Mouse (Mus musculus) heart, postnatal 0 days (tissue): ENCODE measurements at regions not wholly inside any gene's neighbourhood (a gene's known extent, or its start where the extent isn't known, plus 50 kb on each side); places are given as distances from the start of the nearest gene placed in this dataset.

Experiments
- ATAC-seq: fragments of 200-750 bp; cut with Nextera tagmentation; 2 replicates; pipeline ENCODE4 v1.8.0; 2017; ENCODE audit warnings: low read depth, moderate number of reproducible peaks, moderate library complexity; ENCODE audit not compliant: insufficient read depth
- DNase-seq: peaks from one replicate; pipeline ENCODE4 v3.0.0-alpha.2; 2016; ENCODE audit warnings: low spot score
- H3K27ac ChIP-seq: fragments of 300-500 bp; sonication (generic); 2 replicates; pipeline ENCODE4 v1.5.1; 2014; ENCODE audit warnings: low read depth, mild to moderate bottlenecking
- H3K27me3 ChIP-seq: fragments of 300-500 bp; sonication (generic); 2 replicates; pipeline ENCODE4 v1.6.1; 2014; ENCODE audit warnings: low read length, mixed read lengths; ENCODE audit not compliant: control insufficient read depth, insufficient read depth
- H3K36me3 ChIP-seq: fragments of 300-500 bp; sonication (generic); replicated peaks from 2 replicates; pipeline ENCODE4 v1.6.1; 2014; ENCODE audit warnings: low read length, mixed read lengths; ENCODE audit not compliant: control insufficient read depth, insufficient read depth
- H3K4me1 ChIP-seq: fragments of 300-500 bp; sonication (generic); 2 replicates; pipeline ENCODE4 v1.6.1; 2014; ENCODE audit warnings: antibody characterized with exemption; ENCODE audit not compliant: control insufficient read depth, insufficient read depth
- H3K4me2 ChIP-seq: fragments of 300-500 bp; sonication (generic); 2 replicates; pipeline ENCODE4 v1.6.1; 2014; ENCODE audit warnings: low read depth, mild to moderate bottlenecking, low read length, moderate library complexity
- H3K4me3 ChIP-seq: fragments of 300-500 bp; sonication (generic); 2 replicates; pipeline ENCODE4 v1.5.1; 2014; ENCODE audit warnings: low read depth, low read length
- H3K9ac ChIP-seq: fragments of 300-500 bp; sonication (generic); replicated peaks from 2 replicates; pipeline ENCODE4 v1.6.1; 2014; ENCODE audit warnings: low read depth, low read length, mixed read lengths
- H3K9me3 ChIP-seq: fragments of 300-500 bp; sonication (generic); replicated peaks from 2 replicates; pipeline ENCODE4 v1.6.1; 2016; ENCODE audit warnings: low read length; ENCODE audit not compliant: control insufficient read depth
- CTCF ChIP-seq: IDR thresholded peaks from 2 replicates; pipeline ENCODE4 v1.5.1; 2016; ENCODE audit warnings: antibody characterized with exemption, control low read depth, low read depth
- EP300 ChIP-seq: IDR thresholded peaks from 2 replicates; pipeline ENCODE4 v1.6.1; 2016; ENCODE audit warnings: antibody characterized with exemption, low read depth
- WGBS: fragments of 180-500 bp; shearing (Covaris S2); extraction: QIAGEN DNeasy Blood & Tissue Kit; methylation state at CpG from one replicate; pipeline ENCODE4 v1.1.7; 2014; 5-methylcytosine and 5-hydroxymethylcytosine counted together

- H3K4me3 ChIP-seq, result no peak overlapping the region
- TF ChIP-seq CTCF (no peak), EP300 (no peak)
- DNase-seq (no peak), ATAC-seq (no peak)
- H3K4me1 ChIP-seq, result no peaks in the 10 kb centered on the region
- H3K9me3 ChIP-seq, result no peaks in the 10 kb centered on the region
- H3K27me3 ChIP-seq, result no peaks in the 10 kb centered on the region
- H3K27ac ChIP-seq, result no peak overlapping the region
- H3K9ac ChIP-seq, result no peak overlapping the region
- H3K36me3 ChIP-seq, result no peaks in the 10 kb centered on the region
- H3K4me2 ChIP-seq, result no peak overlapping the region
Observed at GRCm38 (mm10) chr1:55827191-55827590, 421.5 kb downstream of the Plcl1 start.

DNA sequence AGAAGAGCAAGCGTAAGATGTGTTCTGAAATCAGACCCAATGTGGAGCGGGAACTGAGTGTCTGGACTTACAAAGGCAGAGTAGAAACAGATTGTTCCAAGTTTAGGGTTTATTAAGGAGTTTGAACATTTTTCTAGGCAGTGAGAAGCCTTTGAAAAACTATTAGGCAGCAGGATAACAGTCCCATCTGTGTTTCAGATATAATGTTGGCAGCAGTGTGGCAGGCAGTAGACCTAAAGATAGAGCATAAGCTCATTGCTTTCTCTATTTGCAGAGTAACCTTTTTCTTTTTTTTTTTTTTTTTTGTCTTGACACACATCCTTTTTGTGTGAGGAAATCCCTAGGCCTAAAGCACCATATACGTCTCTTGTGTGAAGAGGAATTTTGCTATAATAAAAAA lies 429.6 kb downstream of the Plcl1 start:
- no peaks in the 10 kb centered on the region for H3K9me3 ChIP-seq
- no peak overlapping the region for H3K4me2 ChIP-seq
- 80% methylated on average over 3 of the region's 3 CpGs for WGBS
- no peak overlapping the region for H3K9ac ChIP-seq
- no peaks in the 10 kb centered on the region for H3K36me3 ChIP-seq
- DNase-seq (no peak), ATAC-seq (no peak)
- no peak for TF ChIP-seq CTCF
- TF ChIP-seq EP300, result no peak
- H3K27ac ChIP-seq, result no peak overlapping the region
- no peaks in the 10 kb centered on the region for H3K27me3 ChIP-seq
- H3K4me1 ChIP-seq, result no peaks in the 10 kb centered on the region
- no peak overlapping the region for H3K4me3 ChIP-seq

- H3K27me3 ChIP-seq, result no peaks in the 10 kb centered on the region
- ATAC-seq, result no peak
- no peak overlapping the region for H3K4me3 ChIP-seq
- no peak overlapping the region for H3K9ac ChIP-seq
- DNase-seq, result no peak
- H3K4me1 ChIP-seq, result no peaks in the 10 kb centered on the region
- H3K36me3 ChIP-seq, result no peaks in the 10 kb centered on the region
- TF ChIP-seq EP300, result no peak
- no peak for TF ChIP-seq CTCF
- H3K27ac ChIP-seq, result no peak overlapping the region
- H3K9me3 ChIP-seq, result no peaks in the 10 kb centered on the region
- H3K4me2 ChIP-seq, result no peak overlapping the region
- WGBS, result 73% methylated on average over 2 of the region's 2 CpGs
Observed at GRCm38 (mm10) chr1:55836750-55837149, 431.0 kb downstream of the Plcl1 start.

DNA sequence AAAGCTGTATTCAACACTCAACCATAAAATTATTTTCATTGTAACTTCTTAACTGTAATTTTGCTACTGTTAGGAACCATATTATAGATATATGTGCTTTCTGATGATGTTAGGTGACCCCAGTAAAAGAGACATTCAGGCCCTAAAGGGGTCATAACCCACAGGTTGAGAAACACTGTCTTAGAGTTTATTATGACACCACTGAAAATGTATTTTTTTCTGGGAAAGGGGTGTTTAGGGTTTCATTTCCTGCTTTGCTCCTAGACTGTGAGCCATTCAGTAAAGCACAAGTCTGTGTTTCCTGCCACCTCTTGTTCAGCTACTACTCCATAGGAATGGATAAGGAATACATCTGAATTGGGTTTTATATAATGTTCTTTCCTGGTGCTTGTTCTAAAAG lies 431.6 kb downstream of the Plcl1 start:
- DNase-seq (no peak), ATAC-seq (no peak)
- Histone ChIP-seq H3K27me3 (no peaks in the 10 kb centered on the region), H3K4me3 (no peak overlapping the region), H3K4me2 (no peak overlapping the region), H3K4me1 (no peaks in the 10 kb centered on the region), H3K36me3 (no peaks in the 10 kb centered on the region), H3K9ac (no peak overlapping the region), H3K9me3 (no peaks in the 10 kb centered on the region), H3K27ac (no peak overlapping the region)
- TF ChIP-seq CTCF (no peak), EP300 (no peak)

DNA sequence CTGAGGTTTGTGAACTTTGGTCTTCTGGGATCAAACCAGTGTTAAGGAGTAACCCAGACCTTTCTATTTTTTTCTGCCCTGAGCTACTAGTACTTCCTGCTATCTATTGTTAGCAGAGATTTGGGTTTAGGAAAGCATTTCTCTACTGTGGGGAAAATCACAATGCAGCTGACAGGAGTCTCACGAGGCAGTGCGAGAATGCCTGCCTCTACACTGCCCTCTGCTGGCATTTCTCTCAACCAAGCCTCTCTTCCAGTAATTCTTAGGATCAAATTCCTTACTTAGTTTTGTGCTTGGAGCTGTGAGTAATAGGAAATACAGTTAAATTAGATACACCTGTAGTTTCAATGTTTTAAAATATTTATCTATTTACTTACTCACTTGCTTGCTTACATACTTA lies 432.4 kb downstream of the Plcl1 start:
- TF ChIP-seq EP300 (no peak), CTCF (peak; percentile 73)
- WGBS, result 3% methylated on average over 2 of the region's 2 CpGs
- Histone ChIP-seq H3K9ac (no peak overlapping the region), H3K4me3 (no peak overlapping the region), H3K27ac (no peak overlapping the region), H3K27me3 (no peaks in the 10 kb centered on the region), H3K4me2 (no peak overlapping the region), H3K9me3 (no peaks in the 10 kb centered on the region), H3K4me1 (no peaks in the 10 kb centered on the region), H3K36me3 (no peaks in the 10 kb centered on the region)
- DNase-seq, result peak; percentile 49
- ATAC-seq, result no peak

DNA sequence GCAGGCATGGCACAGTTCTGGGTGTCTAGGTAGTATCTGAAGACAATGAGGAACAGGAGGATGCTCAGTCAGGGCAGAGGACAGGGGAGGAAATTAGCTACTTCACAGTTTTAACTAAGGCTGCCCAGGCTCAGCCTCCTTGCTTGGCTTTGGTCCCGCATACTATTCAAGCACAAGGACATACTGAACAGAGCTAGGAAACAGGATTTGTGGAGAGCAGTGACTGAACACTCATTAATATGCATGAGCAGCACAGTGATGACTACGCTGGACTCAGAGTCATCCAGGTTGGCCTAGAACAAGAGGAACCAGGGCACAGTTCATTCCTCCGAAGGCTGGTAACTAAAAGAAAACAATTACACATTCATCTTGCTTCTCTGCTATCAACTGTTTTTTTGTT lies 443.1 kb downstream of the Plcl1 start:
- no peaks in the 10 kb centered on the region for H3K9me3 ChIP-seq
- H3K36me3 ChIP-seq, result no peaks in the 10 kb centered on the region
- WGBS, result 71% methylated on average over 3 of the region's 3 CpGs
- H3K4me2 ChIP-seq, result no peak overlapping the region
- H3K27ac ChIP-seq, result no peak overlapping the region
- no peak overlapping the region for H3K9ac ChIP-seq
- H3K27me3 ChIP-seq, result no peaks in the 10 kb centered on the region
- no peak for DNase-seq
- H3K4me1 ChIP-seq, result no peaks in the 10 kb centered on the region
- TF ChIP-seq EP300, result no peak
- TF ChIP-seq CTCF, result no peak
- no peak overlapping the region for H3K4me3 ChIP-seq
- no peak for ATAC-seq
